Comparison of ENCODE assay signal across 14 mouse cellular contexts in the genomic region with DNA sequence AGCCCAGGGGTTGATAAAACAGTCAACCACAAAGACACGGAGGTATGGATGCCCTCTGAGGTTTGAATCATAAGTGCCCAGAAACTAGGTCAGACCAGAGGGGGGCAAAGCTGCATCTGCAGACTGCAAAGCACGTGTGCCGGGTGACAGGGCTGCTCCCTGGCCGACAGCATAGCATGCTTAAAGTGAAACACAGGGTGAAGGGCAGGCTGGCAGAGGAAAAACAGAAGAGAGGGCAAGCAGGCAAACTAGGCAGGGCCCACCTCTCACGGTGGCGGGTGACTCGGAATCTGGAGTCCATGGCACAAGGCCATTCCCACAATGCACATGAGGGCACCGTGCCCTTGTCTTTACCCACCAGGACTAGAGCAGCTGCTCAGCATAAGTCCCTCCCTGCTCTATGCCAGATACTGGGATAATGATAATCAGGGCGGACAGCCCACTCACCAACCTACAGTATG.
A peak's percentile ranks its signal among the peaks of the same experiment; 100 is the strongest.
DNase-seq lines count a peak whose midpoint lies in the region; ATAC-seq lines count a peak whose summit lies in the region.
"Had no signal": no experiment of that assay in that cellular context is flagged by ENCODE, and none has a peak within 500 bp of the region (broad histone marks: within the 10 kb centered on the region; RNA-seq: fewer than 3 reads in every experiment).

No protein-coding gene starts in this region.

- peak; percentile 32 to 35 for DNase-seq in cerebellum, adult 18-20 months
- no peak for DNase-seq in cerebellum, adult 11-12 months
- DNase-seq in hindbrain, embryonic 14.5 days (ENCODE audit: low spot score), result no peak
- no peak for DNase-seq in hindbrain, embryonic 11.5 days (ENCODE audit: low spot score)
- DNase-seq in 3T3-L1 (ENCODE audit: low read depth, low spot score), result peak; percentile 43
- DNase-seq in cerebellum, postnatal 14 days, result peak; percentile 67 to 68
- DNase-seq in frontal cortex, postnatal 25 days (ENCODE audit: low spot score in 2 of 2), result no peak
- DNase-seq: right cerebral cortex, postnatal 4 days had no signal

- no peak overlapping the region for H3K9ac ChIP-seq in hindbrain, embryonic 14.5 days
- no peak overlapping the region for H3K9ac ChIP-seq in hindbrain, embryonic 11.5 days (ENCODE audit: low read depth, low read length)
- H3K9ac ChIP-seq: heart, embryonic 15.5 days; lung, embryonic 15.5 days had no signal

- 80% methylated on average over 9 of the region's 9 CpGs for WGBS in hindbrain, embryonic 14.5 days
- 89% methylated on average over 9 of the region's 9 CpGs for WGBS in hindbrain, embryonic 11.5 days

- H3K9me3 ChIP-seq in hindbrain, embryonic 14.5 days (ENCODE audit: control insufficient read depth, low read length), result no peaks in the 10 kb centered on the region
- H3K9me3 ChIP-seq in hindbrain, embryonic 11.5 days (ENCODE audit: control insufficient read depth, low read length), result no peaks in the 10 kb centered on the region
- H3K9me3 ChIP-seq: G1E; heart, embryonic 15.5 days; lung, embryonic 15.5 days; megakaryocyte, embryonic 14.5 days had no signal

- H3K4me3 ChIP-seq in hindbrain, embryonic 14.5 days (replicated peaks; ENCODE audit: low read length), result no peak overlapping the region
- H3K4me3 ChIP-seq in hindbrain, embryonic 11.5 days (ENCODE audit: low read depth, low read length), result no peak overlapping the region
- H3K4me3 ChIP-seq: heart, embryonic 15.5 days; lung, embryonic 15.5 days; megakaryocyte, embryonic 14.5 days had no signal

- H3K4me1 ChIP-seq in hindbrain, embryonic 14.5 days (replicated peaks; ENCODE audit: control insufficient read depth, insufficient read depth, low read length), result 0 out of 2 replicates have a peak, but pooled peaks cover 5% of the 10 kb centered on the region
- peaks cover 3% of the 10 kb centered on the region for H3K4me1 ChIP-seq in hindbrain, embryonic 11.5 days (replicated peaks; ENCODE audit: control insufficient read depth, insufficient read depth, low read length)

- H3K36me3 ChIP-seq in hindbrain, embryonic 14.5 days (replicated peaks; ENCODE audit: control insufficient read depth, insufficient read depth), result peaks cover 64% of the 10 kb centered on the region
- no peaks in the 10 kb centered on the region; the same call in 1 of the 2 replicates for H3K36me3 ChIP-seq in hindbrain, embryonic 11.5 days (ENCODE audit: control insufficient read depth, insufficient read depth, low read length)
- H3K36me3 ChIP-seq: G1E had no signal

- no peak overlapping the region for H3K4me2 ChIP-seq in hindbrain, embryonic 14.5 days (replicated peaks)
- no peak overlapping the region for H3K4me2 ChIP-seq in hindbrain, embryonic 11.5 days (replicated peaks; ENCODE audit: low read depth, low read length)
- H3K4me2 ChIP-seq: heart, embryonic 15.5 days; liver, embryonic 11.5 days; lung, embryonic 15.5 days had no signal

- peak; percentile 31; the same call in 1 of the 2 replicates for ATAC-seq in hindbrain, embryonic 14.5 days (ENCODE audit: low FRiP score)
- ATAC-seq in hindbrain, embryonic 11.5 days (ENCODE audit: low FRiP score), result no peak
- no peak for ATAC-seq in megakaryocyte, adult 5-6 weeks (ENCODE audit: poor library complexity, severe bottlenecking)

- no peak overlapping the region; the same call in 1 of the 2 replicates for H3K27ac ChIP-seq in hindbrain, embryonic 14.5 days
- no peak overlapping the region for H3K27ac ChIP-seq in hindbrain, embryonic 11.5 days (ENCODE audit: low read depth, low read length)
- H3K27ac ChIP-seq: heart, embryonic 15.5 days; lung, embryonic 15.5 days had no signal

- H3K27me3 ChIP-seq in hindbrain, embryonic 14.5 days (ENCODE audit: control insufficient read depth, insufficient read depth, low read length), result no peaks in the 10 kb centered on the region
- no peaks in the 10 kb centered on the region; the same call in 1 of the 2 replicates for H3K27me3 ChIP-seq in hindbrain, embryonic 11.5 days (ENCODE audit: control insufficient read depth, insufficient read depth, low read length)
- H3K27me3 ChIP-seq: lung, embryonic 15.5 days had no signal

Comparison
In these comparisons a context has a peak if more than half of its experiments do, and no peak if none do; other contexts are left out.
1. DNase-seq: peak in cerebellum, adult 18-20 months (2 of 2), 3T3-L1 (single experiment) and cerebellum, postnatal 14 days (2 of 2); none in cerebellum, adult 11-12 months (single experiment), hindbrain, embryonic 14.5 days (single experiment), hindbrain, embryonic 11.5 days (single experiment) and frontal cortex, postnatal 25 days (0 of 2).